Mouse (Mus musculus): Measurements from ENCODE around the gene Eprs. TPM values are rescaled to one million over a fixed set of nuclear protein-coding genes. Genes with fewer than 3 reads are reported as not detected.

The Eprs gene
- polyA plus RNA-seq, 1 experiment from 2014 or later, result 110 TPM

DNA sequence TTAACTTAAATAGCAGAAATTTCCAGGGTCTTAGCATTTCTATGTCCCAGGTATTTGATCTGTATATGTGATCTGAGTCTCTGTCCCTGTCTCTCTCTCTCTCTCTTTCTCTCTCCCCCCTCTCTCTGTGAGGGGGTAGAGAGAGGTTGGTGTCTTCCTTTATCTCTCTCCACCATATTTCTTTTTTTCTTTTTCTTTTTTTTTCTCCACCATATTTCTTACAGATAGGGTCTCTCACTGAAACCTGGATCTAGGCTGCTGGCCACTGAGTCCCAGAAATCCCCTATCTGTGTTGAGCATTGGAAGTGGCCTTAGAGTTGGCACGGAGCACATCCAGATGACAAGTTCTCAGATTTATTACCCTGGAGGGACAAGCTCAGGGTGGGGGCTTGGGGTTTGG is 110.6 kb downstream of the Eprs start:
- Histone ChIP-seq H3K9me3 (replicated peaks) (no peaks in the 10 kb centered on the region), H3K36me3 (no peaks in the 10 kb centered on the region), H3K4me2 (no peak overlapping the region), H3K4me1 (replicated peaks) (peaks cover 14% of the 10 kb centered on the region), H3K27me3 (replicated peaks) (no peaks in the 10 kb centered on the region), H3K4me3 (no peak overlapping the region), H3K27ac (ENCODE audit: poor library complexity, severe bottlenecking) (no peak overlapping the region), H3K9ac (no peak overlapping the region)
- ATAC-seq (ENCODE audit: insufficient number of reproducible peaks, low FRiP score), result no peak
- 83% methylated on average over 1 of the region's 1 CpGs for WGBS

MicroRNAs within 50 kb of the gene (microRNA counts, 519-probe panel; counts per million panel counts)
- 2,141 counts per million, percentile 7 among the panel's probes with 10 or more counts for microRNA mmu-miR-194

Small RNA genes within 50 kb of the gene (microRNA-seq; reads per million reads assigned to microRNA genes)
- gene Mir194-1 (52.6 reads per million, percentile 43 among the genes with 10 or more reads in this experiment), gene Mir215 (333 reads per million, percentile 67 among the genes with 10 or more reads in this experiment)

Other genes with a start within 250 kb of the Eprs start
- 19.0 and 19.1 TPM in 2 replicates for gene Rab3gap2, start 158.9 kb upstream of the Eprs start, polyA plus RNA-seq (2016; fragmentation: Nextera tagmentation; extraction: Ambion mirVana)
- 45.3 and 46.9 TPM in 2 replicates for gene Iars2, start 33.6 kb upstream of the Eprs start, polyA plus RNA-seq (2016; fragmentation: Nextera tagmentation; extraction: Ambion mirVana)
- 28.6 and 29.0 TPM in 2 replicates for gene Bpnt1, start 30.9 kb upstream of the Eprs start, polyA plus RNA-seq (2016; fragmentation: Nextera tagmentation; extraction: Ambion mirVana)
- 1.5 and 1.8 TPM in 2 replicates for gene Slc30a10, start 91.8 kb downstream of the Eprs start, polyA plus RNA-seq (2016; fragmentation: Nextera tagmentation; extraction: Ambion mirVana)